In the genomic region with DNA sequence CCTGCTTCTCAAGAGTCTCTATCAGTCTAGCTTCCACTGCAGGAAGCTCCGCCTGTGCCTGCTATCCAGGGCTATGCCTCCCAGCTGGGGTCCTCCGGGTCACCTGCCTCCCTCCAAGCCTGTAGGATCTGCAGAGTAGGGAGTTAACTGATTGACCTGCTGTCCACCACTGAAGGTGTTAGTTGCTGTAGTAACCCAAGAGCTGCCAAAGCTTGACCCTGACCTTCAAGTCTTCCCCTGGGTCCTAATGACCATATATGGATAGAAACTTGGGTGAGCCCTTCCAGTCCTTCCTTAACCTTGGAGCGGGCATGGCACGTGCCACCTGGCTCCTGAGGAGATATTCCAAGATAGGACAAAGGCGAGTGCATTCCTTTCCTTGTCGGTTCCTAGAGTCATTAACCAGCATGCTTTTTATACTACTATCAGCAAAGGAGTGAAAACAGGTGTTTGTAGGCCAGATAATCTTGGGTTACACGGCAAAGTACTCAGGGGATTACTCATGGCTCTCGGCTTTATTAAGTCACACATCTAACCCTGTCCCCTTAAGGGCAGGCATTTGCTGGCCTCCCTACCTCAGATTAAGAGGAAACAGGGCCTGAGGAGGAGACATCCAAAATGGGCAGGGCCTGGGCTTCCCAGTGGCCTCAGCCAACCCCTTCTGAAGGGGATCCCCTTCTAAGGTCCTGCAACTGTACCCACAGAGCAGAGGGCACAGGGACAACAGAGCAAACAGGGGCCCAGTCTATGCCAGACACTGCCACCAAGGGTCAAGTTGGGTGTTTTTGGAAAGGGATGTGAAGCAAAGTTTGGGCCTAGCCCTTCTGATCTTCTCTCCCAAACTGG, we compare ENCODE assay signal across 1 mouse cellular context.
TF ChIP-seq lines count a peak whose summit lies in the region.

No protein-coding gene starts in this region.

TF ChIP-seq in CH12.LX, 34 proteins besides CTCF, POLR2A, EP300 and RAD21:
- TF ChIP-seq SIN3A (IDR thresholded peaks at IDR 0.05; ENCODE audit: low read length), result no peak
- no peak for TF ChIP-seq NRF1 (IDR thresholded peaks at IDR 0.05; ENCODE audit: low read depth, low read length)
- no peak for TF ChIP-seq ZKSCAN1 (IDR thresholded peaks at IDR 0.05; ENCODE audit: borderline replicate concordance, low read depth, low read length)
- peak; percentile 70; the same call in 1 of the 2 replicates for TF ChIP-seq BHLHE40 (IDR thresholded peaks at IDR 0.05; ENCODE audit: low read depth, low read length)
